Mouse (Mus musculus): ENCODE measurements at regions not wholly inside any gene's neighbourhood (a gene's known extent, or its start where the extent isn't known, plus 50 kb on each side); places are given as distances from the start of the nearest gene placed in this dataset.

- H3K79me2 ChIP-seq (ENCODE audit: control insufficient read depth, insufficient read depth, low read length) = no peaks in the 10 kb centered on the region
- H3K36me3 ChIP-seq (ENCODE audit: control insufficient read depth, insufficient read depth, low read length) = no peaks in the 10 kb centered on the region
- no peak overlapping the region for H3K27ac ChIP-seq (replicated peaks; ENCODE audit: insufficient read depth, low read depth, low read length)
- 92% methylated on average over 11 of the region's 11 CpGs for WGBS
- no peak for TF ChIP-seq POLR2A (IDR thresholded peaks at IDR 0.05; ENCODE audit: extremely low read depth, insufficient read depth, low read length)
- no peak for TF ChIP-seq CTCF (IDR thresholded peaks at IDR 0.05; ENCODE audit: low read depth, low read length)
- H3K4me3 ChIP-seq (ENCODE audit: insufficient read depth, low read depth, low read length) = no peak overlapping the region
- no peak overlapping the region for H3K9ac ChIP-seq (ENCODE audit: low read depth, low read length)
- H3K4me1 ChIP-seq (ENCODE audit: control insufficient read depth, insufficient read depth, low read length) = peaks cover 6% of the 10 kb centered on the region; the same call in 1 of the 2 replicates
- no peaks in the 10 kb centered on the region for H3K27me3 ChIP-seq (ENCODE audit: control insufficient read depth, insufficient read depth, low read length)
- no peak for DNase-seq (ENCODE audit: extremely low read depth, low read depth, low spot score)
Measured at GRCm38 (mm10) chr6:140308641-140309040, 115.2 kb upstream of the Plekha5 start.

DNA sequence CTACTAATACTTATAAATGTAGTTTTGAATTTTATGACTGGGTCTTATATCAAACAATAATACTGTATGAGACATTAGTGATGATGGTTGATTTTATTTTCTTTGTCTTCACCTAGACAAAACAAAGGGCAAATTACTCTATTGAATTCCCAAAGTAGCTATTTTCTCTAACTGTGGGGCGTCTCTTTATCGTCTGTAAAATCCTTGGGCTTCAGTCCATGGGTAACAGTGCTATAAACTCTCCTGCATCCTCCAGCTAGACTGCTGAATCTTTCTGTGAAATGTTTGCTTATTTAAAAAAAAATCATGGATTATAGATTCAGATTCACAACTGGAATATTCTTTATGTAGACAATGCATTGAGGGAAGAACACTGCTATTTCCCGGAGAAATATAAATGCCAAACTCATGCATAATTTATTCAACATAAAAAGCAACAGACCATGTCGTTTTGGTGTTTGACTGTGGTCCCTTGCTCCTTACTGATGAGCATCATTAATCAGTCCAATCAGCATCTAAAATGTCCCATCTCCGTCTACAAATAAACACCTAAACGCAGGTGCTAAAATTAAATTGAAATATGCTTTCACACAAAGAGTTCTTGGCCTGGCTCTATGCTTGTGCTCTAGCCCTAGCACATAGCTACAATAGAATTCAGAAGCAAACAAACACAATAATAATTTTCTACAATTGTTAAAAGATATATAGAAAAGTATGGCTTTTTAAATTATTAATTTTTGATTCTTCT, 116.9 kb upstream of the Plekha5 start:
- Histone ChIP-seq H3K79me2 (ENCODE audit: control insufficient read depth, insufficient read depth, low read length) (no peaks in the 10 kb centered on the region), H3K4me3 (ENCODE audit: insufficient read depth, low read depth, low read length) (no peak overlapping the region), H3K36me3 (ENCODE audit: control insufficient read depth, insufficient read depth, low read length) (no peaks in the 10 kb centered on the region), H3K27me3 (ENCODE audit: control insufficient read depth, insufficient read depth, low read length) (no peaks in the 10 kb centered on the region), H3K27ac (replicated peaks; ENCODE audit: insufficient read depth, low read depth, low read length) (no peak overlapping the region), H3K9ac (ENCODE audit: low read depth, low read length) (no peak overlapping the region), H3K4me1 (ENCODE audit: control insufficient read depth, insufficient read depth, low read length) (peaks cover 6% of the 10 kb centered on the region; the same call in 1 of the 2 replicates)
- 94% methylated on average over 6 of the region's 6 CpGs for WGBS
- DNase-seq (ENCODE audit: extremely low read depth, low read depth, low spot score) = no peak
- no peak for TF ChIP-seq POLR2A (IDR thresholded peaks at IDR 0.05; ENCODE audit: extremely low read depth, insufficient read depth, low read length)
- TF ChIP-seq CTCF (IDR thresholded peaks at IDR 0.05; ENCODE audit: low read depth, low read length) = no peak

GRCm38 (mm10) chr6:140304105-140304504, 119.7 kb upstream of the Plekha5 start:
- H3K79me2 ChIP-seq (ENCODE audit: control insufficient read depth, insufficient read depth, low read length) = no peaks in the 10 kb centered on the region
- H3K4me1 ChIP-seq (ENCODE audit: control insufficient read depth, insufficient read depth, low read length) = peaks cover 11% of the 10 kb centered on the region; the same call in 1 of the 2 replicates
- WGBS = 17% methylated on average over 5 of the region's 5 CpGs
- DNase-seq (ENCODE audit: extremely low read depth, low read depth, low spot score) = peak; percentile 80
- no peaks in the 10 kb centered on the region for H3K36me3 ChIP-seq (ENCODE audit: control insufficient read depth, insufficient read depth, low read length)
- peak overlapping the region; percentile 48; the same call in 1 of the 2 replicates for H3K27ac ChIP-seq (replicated peaks; ENCODE audit: insufficient read depth, low read depth, low read length)
- no peak for TF ChIP-seq CTCF (IDR thresholded peaks at IDR 0.05; ENCODE audit: low read depth, low read length)
- TF ChIP-seq POLR2A (IDR thresholded peaks at IDR 0.05; ENCODE audit: extremely low read depth, insufficient read depth, low read length) = no peak
- no peak overlapping the region for H3K9ac ChIP-seq (ENCODE audit: low read depth, low read length)
- no peak overlapping the region for H3K4me3 ChIP-seq (ENCODE audit: insufficient read depth, low read depth, low read length)
- no peaks in the 10 kb centered on the region for H3K27me3 ChIP-seq (ENCODE audit: control insufficient read depth, insufficient read depth, low read length)

DNA sequence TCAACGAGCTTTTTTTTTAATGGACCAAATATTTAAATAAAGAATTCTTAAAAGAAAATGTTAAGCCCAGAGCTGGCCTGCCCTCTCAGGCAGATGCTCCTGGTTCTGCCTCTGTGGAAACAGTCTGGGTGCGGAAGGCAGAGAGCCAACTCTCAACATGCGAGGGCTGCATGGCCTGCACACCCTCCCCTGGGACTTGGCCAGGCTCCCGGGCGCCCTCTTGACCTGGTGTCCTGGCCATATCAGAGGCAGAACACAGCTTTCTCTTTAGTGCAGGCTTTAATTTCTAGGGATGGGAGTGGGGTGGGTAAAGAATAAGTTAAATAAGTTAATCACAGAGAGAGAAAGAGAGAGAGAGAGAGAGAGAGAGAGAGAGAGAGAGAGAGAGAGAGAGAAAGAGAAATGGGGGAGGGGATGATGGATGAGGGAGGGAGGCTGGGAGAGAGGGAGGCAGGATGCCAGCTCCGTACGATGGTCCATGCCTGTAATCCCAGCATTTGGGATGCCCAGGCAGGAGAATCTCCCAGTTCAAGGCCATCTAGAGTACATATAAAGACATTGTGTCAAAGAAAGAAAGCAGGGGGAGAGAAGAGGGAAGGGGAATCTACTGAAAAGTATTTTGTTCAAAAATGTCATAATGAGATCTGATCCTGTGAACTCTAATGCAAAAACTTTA, 123.2 kb upstream of the Plekha5 start:
- Histone ChIP-seq H3K36me3 (ENCODE audit: control insufficient read depth, insufficient read depth, low read length) (no peaks in the 10 kb centered on the region), H3K27me3 (ENCODE audit: control insufficient read depth, insufficient read depth, low read length) (no peaks in the 10 kb centered on the region), H3K4me3 (ENCODE audit: insufficient read depth, low read depth, low read length) (no peak overlapping the region), H3K9ac (ENCODE audit: low read depth, low read length) (no peak overlapping the region), H3K4me1 (ENCODE audit: control insufficient read depth, insufficient read depth, low read length) (peaks cover 11% of the 10 kb centered on the region; the same call in 1 of the 2 replicates), H3K27ac (replicated peaks; ENCODE audit: insufficient read depth, low read depth, low read length) (peak overlapping the region; percentile 29; the same call in 1 of the 2 replicates), H3K79me2 (ENCODE audit: control insufficient read depth, insufficient read depth, low read length) (no peaks in the 10 kb centered on the region)
- TF ChIP-seq CTCF (IDR thresholded peaks at IDR 0.05; ENCODE audit: low read depth, low read length) (no peak), POLR2A (IDR thresholded peaks at IDR 0.05; ENCODE audit: extremely low read depth, insufficient read depth, low read length) (no peak)
- WGBS = 11% methylated on average over 7 of the region's 7 CpGs
- DNase-seq (ENCODE audit: extremely low read depth, low read depth, low spot score) = peak; percentile 89

DNA sequence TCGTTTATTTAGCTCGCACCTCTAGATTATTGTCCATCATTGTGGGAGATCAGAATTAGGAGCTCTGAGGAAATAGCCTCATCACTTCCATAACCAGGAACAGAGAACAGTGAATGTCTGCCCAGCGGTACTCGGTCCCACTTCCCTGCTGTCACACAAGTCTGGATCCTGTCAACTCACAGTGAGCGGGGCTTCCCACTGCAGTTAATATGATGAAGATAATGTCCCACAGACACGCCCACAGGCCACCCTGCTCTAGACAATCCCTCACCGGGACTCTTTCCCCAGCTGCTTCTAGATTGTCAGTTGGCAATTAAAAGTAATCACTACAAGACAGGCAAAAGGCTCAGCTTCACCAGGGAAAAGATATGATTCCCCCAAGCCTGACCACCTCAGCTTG, 124.2 kb upstream of the Plekha5 start:
- Histone ChIP-seq H3K36me3 (ENCODE audit: control insufficient read depth, insufficient read depth, low read length) (no peaks in the 10 kb centered on the region), H3K79me2 (ENCODE audit: control insufficient read depth, insufficient read depth, low read length) (no peaks in the 10 kb centered on the region), H3K4me1 (ENCODE audit: control insufficient read depth, insufficient read depth, low read length) (peaks cover 11% of the 10 kb centered on the region; the same call in 1 of the 2 replicates), H3K4me3 (ENCODE audit: insufficient read depth, low read depth, low read length) (no peak overlapping the region), H3K27ac (replicated peaks; ENCODE audit: insufficient read depth, low read depth, low read length) (peak overlapping the region; percentile 40; the same call in 1 of the 2 replicates), H3K9ac (ENCODE audit: low read depth, low read length) (no peak overlapping the region), H3K27me3 (ENCODE audit: control insufficient read depth, insufficient read depth, low read length) (no peaks in the 10 kb centered on the region)
- 79% methylated on average over 7 of the region's 7 CpGs for WGBS
- DNase-seq (ENCODE audit: extremely low read depth, low read depth, low spot score) = no peak
- TF ChIP-seq POLR2A (IDR thresholded peaks at IDR 0.05; ENCODE audit: extremely low read depth, insufficient read depth, low read length) (no peak), CTCF (IDR thresholded peaks at IDR 0.05; ENCODE audit: low read depth, low read length) (no peak)
